Mouse (Mus musculus): ENCODE measurements around the gene Cend1.

DNA sequence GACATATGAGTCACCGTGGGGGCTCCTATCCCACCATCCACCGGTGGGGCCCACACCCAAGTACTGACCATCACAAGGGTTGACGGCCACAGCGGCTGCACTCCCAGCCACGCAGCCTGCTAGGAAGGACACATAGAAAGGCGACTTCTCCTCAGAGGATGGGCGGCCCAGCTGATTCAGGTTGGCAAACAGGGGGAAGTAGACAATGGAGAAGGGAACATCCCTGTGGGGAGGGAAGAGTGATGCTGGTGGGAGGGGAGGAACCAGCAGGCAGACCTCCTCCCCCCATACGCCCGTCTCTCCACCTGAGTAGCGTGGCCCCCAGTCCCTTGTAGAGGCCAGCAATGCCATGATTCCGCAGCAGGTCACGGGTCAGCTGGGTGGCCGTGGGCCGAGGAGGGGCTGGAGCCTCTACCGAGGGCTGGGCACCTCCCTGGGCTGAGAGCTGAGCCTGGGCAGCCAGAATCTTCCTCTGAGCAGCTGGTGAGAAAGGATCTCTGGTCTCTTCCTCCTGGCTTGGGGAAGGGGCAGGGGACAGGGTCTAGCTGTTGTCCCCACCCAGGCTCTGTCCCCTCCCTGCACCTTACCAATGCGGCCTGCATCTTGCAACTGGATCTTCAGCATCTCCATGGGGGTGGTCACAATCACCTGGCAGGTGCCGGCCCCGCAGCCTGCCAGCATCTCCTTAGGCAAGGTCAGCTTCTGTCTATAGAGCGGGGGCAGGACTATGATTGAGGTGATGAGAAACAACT lies 2.3 kb upstream of the Cend1 start:
- TF ChIP-seq CTCF (conservative IDR thresholded peaks at IDR 0.05; ENCODE audit: insufficient read depth, insufficient read length, low read depth, low read length) (no peak), POLR2A (IDR thresholded peaks at IDR 0.05; ENCODE audit: low read depth, low read length) (no peak)

Measured in kidney, adult 2 months (tissue).